Mouse (Mus musculus): ENCODE measurements at regions not wholly inside any gene's neighbourhood (a gene's known extent, or its start where the extent isn't known, plus 50 kb on each side); places are given as distances from the start of the nearest gene placed in this dataset.

DNA sequence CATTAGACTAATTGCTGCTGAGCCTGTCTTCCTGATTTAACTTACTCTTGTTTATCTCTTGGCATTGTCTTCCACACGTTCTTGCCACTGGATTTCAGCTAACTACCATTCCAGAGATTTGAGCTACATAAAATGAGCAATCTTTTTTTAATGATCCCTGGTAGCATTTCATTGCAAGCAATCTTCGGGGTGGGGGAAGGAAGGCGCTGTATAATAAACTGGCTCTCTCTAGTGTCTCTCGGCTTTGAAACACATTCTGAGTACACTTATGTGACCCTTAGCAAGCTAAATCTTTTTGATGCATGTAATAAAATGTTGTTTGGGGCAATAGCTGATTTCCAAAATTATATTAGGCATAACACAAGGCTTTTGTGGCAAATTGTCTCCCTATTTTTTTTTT lies 152.2 kb upstream of the Atp5g3 start:
- TF ChIP-seq POLR2A (IDR thresholded peaks at IDR 0.05; ENCODE audit: borderline replicate concordance, extremely low read depth, low read depth, low read length) (no peak), CTCF (IDR thresholded peaks at IDR 0.05; ENCODE audit: insufficient read depth, low read length) (no peak)

Measured in lung, adult 2 months (tissue).